Mouse (Mus musculus): Measurements from ENCODE around the gene Whamm. TPM values are rescaled to one million over a fixed set of nuclear protein-coding genes. Genes with fewer than 3 reads are reported as not detected.

Gene Whamm
- polyA plus RNA-seq, 1 experiment from 2014 or later = 5.2 TPM

- no peak overlapping the region for H3K9ac ChIP-seq (replicated peaks; ENCODE audit: low read length)
- H3K9me3 ChIP-seq (replicated peaks; ENCODE audit: control insufficient read depth, low read length) = no peaks in the 10 kb centered on the region
- H3K4me3 ChIP-seq (ENCODE audit: low read depth, low read length) = no peak overlapping the region
- 80% methylated on average over 5 of the region's 5 CpGs for WGBS
- ATAC-seq (replicated peaks; ENCODE audit: insufficient number of reproducible peaks, low FRiP score, low TSS enrichment, low read depth) (no peak), DNase-seq (ENCODE audit: low spot score) (no peak)
- no peaks in the 10 kb centered on the region for H3K4me1 ChIP-seq (ENCODE audit: control insufficient read depth, insufficient read depth, low read length)
- no peaks in the 10 kb centered on the region for H3K36me3 ChIP-seq (replicated peaks; ENCODE audit: control insufficient read depth, insufficient read depth, low read depth, low read length)
- no peaks in the 10 kb centered on the region for H3K27me3 ChIP-seq (ENCODE audit: control insufficient read depth, insufficient read depth, low read length)
- H3K27ac ChIP-seq (replicated peaks; ENCODE audit: low read depth, low read length) = no peak overlapping the region
- H3K4me2 ChIP-seq (ENCODE audit: low read depth, low read length) = no peak overlapping the region
Observed at GRCm38 (mm10) chr7:81604991-81605390, 33.9 kb downstream of the Whamm start.

GRCm38 (mm10) chr7:81605489-81605888 is 34.4 kb downstream of the Whamm start:
- Histone ChIP-seq H3K9ac (replicated peaks; ENCODE audit: low read length) (no peak overlapping the region), H3K4me1 (ENCODE audit: control insufficient read depth, insufficient read depth, low read length) (no peaks in the 10 kb centered on the region), H3K36me3 (replicated peaks; ENCODE audit: control insufficient read depth, insufficient read depth, low read depth, low read length) (no peaks in the 10 kb centered on the region), H3K4me3 (ENCODE audit: low read depth, low read length) (no peak overlapping the region), H3K4me2 (ENCODE audit: low read depth, low read length) (no peak overlapping the region), H3K27ac (replicated peaks; ENCODE audit: low read depth, low read length) (no peak overlapping the region), H3K27me3 (ENCODE audit: control insufficient read depth, insufficient read depth, low read length) (no peaks in the 10 kb centered on the region), H3K9me3 (replicated peaks; ENCODE audit: control insufficient read depth, low read length) (no peaks in the 10 kb centered on the region)
- ATAC-seq (replicated peaks; ENCODE audit: insufficient number of reproducible peaks, low FRiP score, low TSS enrichment, low read depth) = no peak
- no peak for DNase-seq (ENCODE audit: low spot score)
- 78% methylated on average over 4 of the region's 4 CpGs for WGBS

DNA sequence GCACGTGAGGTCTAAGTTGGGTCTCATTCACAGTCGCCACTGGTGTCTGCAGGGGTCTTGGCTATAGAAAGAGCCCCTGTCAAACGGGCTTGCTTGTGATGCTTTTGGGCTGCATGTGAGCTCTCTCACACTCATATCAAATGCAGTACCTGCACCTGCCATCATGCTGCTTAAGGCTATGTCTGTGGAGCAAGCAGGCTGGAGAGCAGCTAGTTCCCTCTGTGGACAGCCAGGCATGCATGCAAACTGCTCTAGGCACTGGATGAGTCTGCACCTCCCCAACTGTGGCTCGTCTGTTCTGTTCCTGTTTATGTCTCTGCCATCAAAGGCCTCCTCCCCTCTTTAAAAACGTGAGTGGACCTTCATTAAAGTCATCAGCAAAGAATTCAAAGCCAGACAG is 35.4 kb downstream of the Whamm start:
- 65% methylated on average over 5 of the region's 5 CpGs for WGBS
- Histone ChIP-seq H3K9me3 (replicated peaks; ENCODE audit: control insufficient read depth, low read length) (no peaks in the 10 kb centered on the region), H3K27ac (replicated peaks; ENCODE audit: low read depth, low read length) (no peak overlapping the region), H3K4me3 (ENCODE audit: low read depth, low read length) (no peak overlapping the region), H3K4me1 (ENCODE audit: control insufficient read depth, insufficient read depth, low read length) (no peaks in the 10 kb centered on the region), H3K9ac (replicated peaks; ENCODE audit: low read length) (no peak overlapping the region), H3K36me3 (replicated peaks; ENCODE audit: control insufficient read depth, insufficient read depth, low read depth, low read length) (no peaks in the 10 kb centered on the region), H3K27me3 (ENCODE audit: control insufficient read depth, insufficient read depth, low read length) (no peaks in the 10 kb centered on the region), H3K4me2 (ENCODE audit: low read depth, low read length) (no peak overlapping the region)
- DNase-seq (ENCODE audit: low spot score) (no peak), ATAC-seq (replicated peaks; ENCODE audit: insufficient number of reproducible peaks, low FRiP score, low TSS enrichment, low read depth) (no peak)

DNA sequence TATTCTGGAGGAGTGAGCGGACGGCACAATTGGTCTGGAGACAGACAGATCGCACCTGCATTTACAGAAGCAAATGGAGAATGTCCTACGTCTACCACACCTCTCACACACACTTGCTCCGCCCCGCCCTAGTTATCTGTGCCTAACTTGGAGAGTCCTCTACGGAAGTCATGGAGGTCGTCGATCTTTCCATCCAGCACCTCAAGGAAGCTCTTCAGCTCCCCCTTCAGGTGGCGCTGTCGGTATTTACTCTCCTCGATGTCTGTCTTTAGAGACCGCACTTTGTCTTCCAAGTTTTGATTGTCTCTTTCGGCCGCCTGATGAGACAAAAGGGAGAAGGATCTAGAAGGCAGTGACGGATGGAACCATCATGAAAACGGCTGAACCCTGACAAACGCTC is 39.1 kb downstream of the Whamm start:
- 59% methylated on average over 18 of the region's 18 CpGs for WGBS
- H3K9ac ChIP-seq (replicated peaks; ENCODE audit: low read length) = no peak overlapping the region
- no peaks in the 10 kb centered on the region for H3K36me3 ChIP-seq (replicated peaks; ENCODE audit: control insufficient read depth, insufficient read depth, low read depth, low read length)
- no peaks in the 10 kb centered on the region for H3K27me3 ChIP-seq (ENCODE audit: control insufficient read depth, insufficient read depth, low read length)
- ATAC-seq (replicated peaks; ENCODE audit: insufficient number of reproducible peaks, low FRiP score, low TSS enrichment, low read depth) (no peak), DNase-seq (ENCODE audit: low spot score) (peak; percentile 30)
- no peaks in the 10 kb centered on the region for H3K4me1 ChIP-seq (ENCODE audit: control insufficient read depth, insufficient read depth, low read length)
- H3K4me2 ChIP-seq (ENCODE audit: low read depth, low read length) = no peak overlapping the region
- H3K9me3 ChIP-seq (replicated peaks; ENCODE audit: control insufficient read depth, low read length) = no peaks in the 10 kb centered on the region
- H3K4me3 ChIP-seq (ENCODE audit: low read depth, low read length) = no peak overlapping the region
- H3K27ac ChIP-seq (replicated peaks; ENCODE audit: low read depth, low read length) = no peak overlapping the region

DNA sequence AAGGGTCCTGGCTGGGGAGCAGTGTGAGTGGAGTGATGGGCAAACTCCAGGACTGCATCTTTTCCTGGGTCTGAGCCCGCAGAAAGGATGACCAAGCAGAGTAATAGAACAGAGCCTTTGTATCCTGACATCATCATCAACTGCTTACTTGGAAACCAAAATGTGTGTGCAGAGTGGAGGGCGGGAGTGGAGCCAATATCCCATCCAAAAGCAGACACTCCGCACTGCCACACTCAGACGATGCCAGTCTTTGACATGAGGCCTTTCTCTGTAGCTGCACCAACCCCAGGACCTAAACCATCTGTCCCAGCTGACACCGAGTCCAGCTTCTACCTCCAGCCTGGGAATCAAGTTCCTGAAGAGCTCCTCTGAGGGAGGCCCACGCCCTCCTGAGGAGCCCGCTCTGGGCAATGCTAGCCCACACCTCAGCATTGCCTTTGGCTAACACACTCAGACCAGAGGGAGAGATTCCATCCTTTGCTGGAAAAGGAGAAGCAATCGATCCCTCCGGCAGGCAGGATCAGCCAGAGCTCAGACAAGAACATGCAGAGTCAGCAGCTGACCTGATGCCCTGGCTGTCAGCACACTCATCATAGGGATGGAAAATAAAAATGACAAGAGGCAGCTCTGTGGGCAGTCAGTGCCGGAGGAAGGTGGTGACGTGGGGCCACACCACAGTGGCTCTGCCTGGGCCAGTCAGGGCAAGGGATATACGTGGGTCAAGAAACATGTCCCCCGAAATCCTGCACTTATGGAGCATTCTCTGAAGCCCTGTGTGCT is 42.0 kb downstream of the Whamm start:
- Histone ChIP-seq H3K4me2 (ENCODE audit: low read depth, low read length) (no peak overlapping the region), H3K36me3 (replicated peaks; ENCODE audit: control insufficient read depth, insufficient read depth, low read depth, low read length) (no peaks in the 10 kb centered on the region), H3K27me3 (ENCODE audit: control insufficient read depth, insufficient read depth, low read length) (no peaks in the 10 kb centered on the region), H3K27ac (replicated peaks; ENCODE audit: low read depth, low read length) (no peak overlapping the region), H3K9me3 (replicated peaks; ENCODE audit: control insufficient read depth, low read length) (no peaks in the 10 kb centered on the region), H3K4me3 (ENCODE audit: low read depth, low read length) (no peak overlapping the region), H3K9ac (replicated peaks; ENCODE audit: low read length) (no peak overlapping the region), H3K4me1 (ENCODE audit: control insufficient read depth, insufficient read depth, low read length) (no peaks in the 10 kb centered on the region)
- ATAC-seq (replicated peaks; ENCODE audit: insufficient number of reproducible peaks, low FRiP score, low TSS enrichment, low read depth) = no peak
- no peak for DNase-seq (ENCODE audit: low spot score)
- WGBS = 84% methylated on average over 13 of the region's 13 CpGs

DNA sequence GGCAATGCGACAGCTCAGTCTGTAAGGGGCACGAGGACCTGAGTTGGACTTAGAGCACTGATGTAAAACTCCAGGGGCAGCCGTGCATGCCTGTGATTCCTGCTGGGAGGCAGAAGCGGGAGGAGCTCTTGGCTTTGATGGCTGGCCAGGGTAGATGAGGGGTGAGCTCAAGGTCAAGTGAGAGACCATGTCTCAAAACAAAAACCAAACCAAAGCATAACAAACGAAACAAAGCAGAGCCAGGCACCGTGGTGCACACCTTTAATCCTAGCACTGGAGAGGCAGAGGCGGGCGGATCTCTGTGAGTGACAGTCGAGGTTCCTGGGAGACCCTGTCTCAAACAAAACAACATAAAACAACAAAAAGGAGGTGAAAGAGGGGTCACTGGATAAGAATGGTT is 44.0 kb downstream of the Whamm start:
- H3K9ac ChIP-seq (replicated peaks; ENCODE audit: low read length) = no peak overlapping the region
- no peaks in the 10 kb centered on the region for H3K9me3 ChIP-seq (replicated peaks; ENCODE audit: control insufficient read depth, low read length)
- ATAC-seq (replicated peaks; ENCODE audit: insufficient number of reproducible peaks, low FRiP score, low TSS enrichment, low read depth) (no peak), DNase-seq (ENCODE audit: low spot score) (no peak)
- no peaks in the 10 kb centered on the region for H3K27me3 ChIP-seq (ENCODE audit: control insufficient read depth, insufficient read depth, low read length)
- H3K36me3 ChIP-seq (replicated peaks; ENCODE audit: control insufficient read depth, insufficient read depth, low read depth, low read length) = no peaks in the 10 kb centered on the region
- WGBS = 68% methylated on average over 9 of the region's 9 CpGs
- H3K4me2 ChIP-seq (ENCODE audit: low read depth, low read length) = no peak overlapping the region
- H3K4me3 ChIP-seq (ENCODE audit: low read depth, low read length) = no peak overlapping the region
- no peaks in the 10 kb centered on the region for H3K4me1 ChIP-seq (ENCODE audit: control insufficient read depth, insufficient read depth, low read length)
- H3K27ac ChIP-seq (replicated peaks; ENCODE audit: low read depth, low read length) = no peak overlapping the region

GRCm38 (mm10) chr7:81622793-81623192 is 51.7 kb downstream of the Whamm start:
- ATAC-seq (replicated peaks; ENCODE audit: insufficient number of reproducible peaks, low FRiP score, low TSS enrichment, low read depth) (no peak), DNase-seq (ENCODE audit: low spot score) (no peak)
- Histone ChIP-seq H3K27me3 (ENCODE audit: control insufficient read depth, insufficient read depth, low read length) (no peaks in the 10 kb centered on the region), H3K9ac (replicated peaks; ENCODE audit: low read length) (no peak overlapping the region), H3K4me2 (ENCODE audit: low read depth, low read length) (no peak overlapping the region), H3K36me3 (replicated peaks; ENCODE audit: control insufficient read depth, insufficient read depth, low read depth, low read length) (no peaks in the 10 kb centered on the region), H3K27ac (replicated peaks; ENCODE audit: low read depth, low read length) (no peak overlapping the region), H3K9me3 (replicated peaks; ENCODE audit: control insufficient read depth, low read length) (no peaks in the 10 kb centered on the region), H3K4me1 (ENCODE audit: control insufficient read depth, insufficient read depth, low read length) (no peaks in the 10 kb centered on the region), H3K4me3 (ENCODE audit: low read depth, low read length) (no peak overlapping the region)
- 77% methylated on average over 4 of the region's 4 CpGs for WGBS

- Histone ChIP-seq H3K4me1 (ENCODE audit: control insufficient read depth, insufficient read depth, low read length) (no peaks in the 10 kb centered on the region), H3K4me2 (ENCODE audit: low read depth, low read length) (no peak overlapping the region), H3K9ac (replicated peaks; ENCODE audit: low read length) (no peak overlapping the region), H3K27me3 (ENCODE audit: control insufficient read depth, insufficient read depth, low read length) (no peaks in the 10 kb centered on the region), H3K9me3 (replicated peaks; ENCODE audit: control insufficient read depth, low read length) (no peaks in the 10 kb centered on the region), H3K4me3 (ENCODE audit: low read depth, low read length) (no peak overlapping the region), H3K27ac (replicated peaks; ENCODE audit: low read depth, low read length) (no peak overlapping the region), H3K36me3 (replicated peaks; ENCODE audit: control insufficient read depth, insufficient read depth, low read depth, low read length) (no peaks in the 10 kb centered on the region)
- ATAC-seq (replicated peaks; ENCODE audit: insufficient number of reproducible peaks, low FRiP score, low TSS enrichment, low read depth) (no peak), DNase-seq (ENCODE audit: low spot score) (no peak)
- WGBS = 87% methylated on average over 6 of the region's 6 CpGs
Observed at GRCm38 (mm10) chr7:81623767-81624166, 52.7 kb downstream of the Whamm start.

All from embryonic facial prominence, embryonic 11.5 days (tissue).